Mouse (Mus musculus) embryonic facial prominence, embryonic 10.5 days (tissue): Measurements from ENCODE around the gene Cars2. TPM values are rescaled to one million over a fixed set of nuclear protein-coding genes. Genes with fewer than 3 reads are reported as not detected.
"Not testable (repeated sequence)": the region's sequence is repeated elsewhere in the genome, so short reads cannot be mapped to it uniquely, and the experiment has no call there.

Experiments
- DNase-seq: peaks from one replicate; pipeline ENCODE4 v3.0.0-alpha.2; 2017; ENCODE audit warnings: low spot score
- H3K27ac ChIP-seq: fragments of 300-500 bp; sonication (generic); replicated peaks from 2 replicates; pipeline ENCODE4 v1.5.1; 2016; ENCODE audit warnings: mild to moderate bottlenecking
- H3K27me3 ChIP-seq: fragments of 300-500 bp; sonication (generic); replicated peaks from 2 replicates; pipeline ENCODE4 v1.6.1; 2016; ENCODE audit warnings: low read depth, mild to moderate bottlenecking; ENCODE audit not compliant: poor library complexity, severe bottlenecking
- H3K36me3 ChIP-seq: fragments of 300-500 bp; sonication (generic); replicated peaks from 2 replicates; pipeline ENCODE4 v1.6.1; 2016; ENCODE audit warnings: mild to moderate bottlenecking, moderate library complexity
- H3K4me1 ChIP-seq: fragments of 300-500 bp; sonication (generic); 2 replicates; pipeline ENCODE4 v1.6.1; 2016
- H3K4me3 ChIP-seq: fragments of 300-500 bp; sonication (generic); 2 replicates; pipeline ENCODE4 v1.5.1; 2016; ENCODE audit warnings: mild to moderate bottlenecking, moderate library complexity
- H3K9me3 ChIP-seq: fragments of 300-500 bp; sonication (generic); 2 replicates; pipeline ENCODE4 v1.6.1; 2016; ENCODE audit warnings: mild to moderate bottlenecking
- WGBS: fragments of 180-500 bp; shearing (Covaris S2); methylation state at CpG from one replicate; pipeline ENCODE4 v1.1.7; 2016; 5-methylcytosine and 5-hydroxymethylcytosine counted together
- polyA plus RNA-seq: library from polyadenylated mRNA; unstranded; fragments of >200 nt; fragmentation: Nextera tagmentation; extraction: Ambion mirVana; gene quantifications from 2 replicates; pipeline ENCODE4 v1.2.1, GENCODE M21; 2016

The Cars2 gene
- polyA plus RNA-seq, 1 experiment from 2014 or later = 17.9 TPM

DNA sequence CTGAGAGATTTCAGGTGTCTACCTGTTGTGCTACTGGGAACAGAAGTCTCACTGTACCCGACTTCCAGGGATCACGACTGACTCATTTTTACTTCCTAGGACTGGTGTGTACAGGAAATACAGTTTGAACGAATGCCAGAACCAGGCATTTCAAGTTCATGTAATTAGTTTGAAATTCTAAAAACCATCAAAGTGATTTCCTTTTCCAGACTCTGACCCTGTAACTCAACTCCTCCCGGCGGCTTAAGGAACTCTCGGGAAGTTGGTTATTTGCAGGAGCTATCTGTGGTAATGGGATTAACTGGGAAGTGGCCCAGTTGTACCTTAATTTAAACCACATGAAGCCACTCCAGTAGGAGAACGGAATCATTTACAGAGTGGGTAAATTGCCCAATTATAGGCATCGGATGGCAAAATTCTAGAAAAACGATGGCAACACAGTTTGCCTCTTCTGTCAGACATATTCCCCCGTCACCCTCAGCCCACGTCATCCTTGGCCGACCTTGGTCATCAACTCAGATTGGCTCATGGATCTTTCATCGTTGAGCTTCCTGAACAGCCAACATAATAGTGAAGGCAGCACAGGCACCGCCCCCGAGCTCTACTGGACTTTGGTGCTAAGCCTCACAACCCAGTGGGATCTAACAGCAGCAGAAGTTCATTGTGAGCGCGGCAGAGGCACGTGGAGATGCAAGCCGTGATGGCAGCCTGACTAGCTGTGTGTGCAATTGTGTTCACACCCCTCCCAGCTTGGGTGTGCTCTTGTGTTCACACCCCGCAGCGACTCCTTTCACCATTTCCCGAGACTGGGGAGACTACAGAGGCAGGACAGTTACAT, 18.9 kb upstream of the Cars2 start:
- DNase-seq = peak; percentile 59
- peaks cover 24% of the 10 kb centered on the region for H3K4me1 ChIP-seq
- 64% methylated on average over 22 of the region's 22 CpGs for WGBS
- H3K36me3 ChIP-seq = peaks cover 46% of the 10 kb centered on the region
- H3K27ac ChIP-seq = no peak overlapping the region
- H3K9me3 ChIP-seq = peaks cover 3% of the 10 kb centered on the region; the same call in 1 of the 2 replicates
- H3K4me3 ChIP-seq = no peak overlapping the region
- H3K27me3 ChIP-seq = no peaks in the 10 kb centered on the region

DNA sequence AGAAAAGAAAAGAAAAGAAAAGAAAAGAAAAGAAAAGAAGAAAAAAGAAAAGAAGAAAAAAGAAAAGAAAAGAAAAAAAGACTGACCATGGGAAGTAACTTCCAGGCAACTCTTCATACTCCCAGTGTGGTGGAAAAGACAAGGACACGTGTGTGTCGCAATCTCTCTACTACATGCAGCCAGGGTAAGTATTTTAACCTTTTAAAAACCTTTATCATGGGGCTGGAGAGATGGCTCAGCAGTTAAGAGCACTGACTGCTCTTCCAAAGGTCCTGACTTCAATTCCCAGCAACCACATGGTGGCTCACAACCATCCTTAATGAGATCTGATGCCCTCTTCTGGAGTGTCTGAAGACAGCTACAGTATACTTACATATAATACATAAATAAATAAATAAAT, 17.6 kb upstream of the Cars2 start:
- H3K4me1 ChIP-seq = peaks cover 22% of the 10 kb centered on the region
- DNase-seq, H3K4me3 ChIP-seq, H3K27me3 ChIP-seq, H3K9me3 ChIP-seq, H3K27ac ChIP-seq: not testable (repeated sequence)
- 97% methylated on average over 2 of the region's 2 CpGs for WGBS
- H3K36me3 ChIP-seq = peaks cover 59% of the 10 kb centered on the region

DNA sequence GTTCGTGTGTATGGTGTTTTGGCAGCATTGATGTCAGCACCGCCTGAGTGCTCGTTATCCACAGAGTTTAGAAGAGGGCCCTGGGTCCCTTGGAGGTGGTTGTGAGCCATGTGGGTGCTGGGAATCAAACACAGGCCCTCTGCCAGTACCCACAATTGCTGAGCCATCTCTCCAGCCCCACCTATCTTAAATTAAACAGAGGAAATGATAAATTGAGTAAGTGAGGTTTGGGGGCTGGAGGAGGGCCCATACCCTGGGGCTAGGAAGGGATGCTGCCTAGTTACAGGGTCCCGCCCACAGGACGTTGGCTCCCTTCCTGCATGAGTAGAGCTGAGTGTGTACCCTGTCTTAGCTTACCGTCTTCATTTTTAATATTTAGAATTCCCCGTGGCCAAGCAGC, 14.1 kb upstream of the Cars2 start:
- Histone ChIP-seq H3K4me1 (peaks cover 17% of the 10 kb centered on the region), H3K36me3 (peaks cover 81% of the 10 kb centered on the region), H3K27me3 (no peaks in the 10 kb centered on the region), H3K9me3 (peaks cover 6% of the 10 kb centered on the region; the same call in 1 of the 2 replicates), H3K27ac (no peak overlapping the region), H3K4me3 (no peak overlapping the region)
- no peak for DNase-seq
- WGBS = 95% methylated on average over 7 of the region's 7 CpGs

DNA sequence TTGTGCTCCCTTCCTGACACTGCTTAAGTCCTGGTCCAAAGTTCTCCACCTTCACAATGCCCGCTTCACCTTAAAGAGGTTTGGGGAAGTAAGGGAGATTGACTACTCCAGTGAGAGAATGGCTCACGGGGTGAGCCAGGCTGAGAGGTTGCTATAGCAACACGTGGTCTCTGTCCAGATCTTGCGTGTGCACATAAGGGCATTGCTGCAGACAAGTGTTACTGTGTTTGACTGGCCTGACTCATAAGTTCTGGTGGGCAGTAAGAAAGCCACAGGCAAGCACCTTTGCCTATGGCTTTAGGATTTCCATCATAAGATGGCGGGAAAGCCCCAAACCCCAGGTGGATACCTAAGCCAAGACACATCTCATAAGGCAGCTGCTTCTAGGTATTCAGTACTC, 13.7 kb upstream of the Cars2 start:
- Histone ChIP-seq H3K9me3 (peaks cover 6% of the 10 kb centered on the region; the same call in 1 of the 2 replicates), H3K27ac (no peak overlapping the region), H3K36me3 (peaks cover 81% of the 10 kb centered on the region), H3K4me1 (peaks cover 17% of the 10 kb centered on the region), H3K4me3 (no peak overlapping the region), H3K27me3 (no peaks in the 10 kb centered on the region)
- 90% methylated on average over 5 of the region's 5 CpGs for WGBS
- DNase-seq = no peak

DNA sequence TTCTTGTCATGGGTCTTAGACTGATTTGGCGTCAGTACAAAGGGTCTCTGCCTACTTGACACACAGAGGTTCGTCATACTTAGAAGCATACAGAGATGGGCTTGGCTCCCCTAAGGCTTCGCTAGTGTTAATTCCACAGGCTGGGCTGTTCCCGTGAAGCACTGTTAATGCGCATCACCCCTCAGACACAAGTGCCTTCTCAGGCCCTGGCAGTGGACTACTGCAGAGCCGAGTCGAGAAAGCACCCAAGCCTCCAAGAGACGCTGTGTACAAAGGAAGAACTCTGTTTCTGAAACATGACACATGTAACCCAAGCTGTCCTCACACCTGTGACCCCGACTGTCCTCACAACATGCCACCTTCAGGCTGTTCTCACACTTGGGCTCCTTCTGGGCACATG, 9.6 kb upstream of the Cars2 start:
- H3K4me1 ChIP-seq = peaks cover 18% of the 10 kb centered on the region
- H3K9me3 ChIP-seq = peaks cover 6% of the 10 kb centered on the region; the same call in 1 of the 2 replicates
- no peak overlapping the region for H3K27ac ChIP-seq
- H3K36me3 ChIP-seq = peaks cover 42% of the 10 kb centered on the region
- H3K27me3 ChIP-seq = no peaks in the 10 kb centered on the region
- no peak overlapping the region for H3K4me3 ChIP-seq
- 89% methylated on average over 9 of the region's 9 CpGs for WGBS
- DNase-seq = no peak

DNA sequence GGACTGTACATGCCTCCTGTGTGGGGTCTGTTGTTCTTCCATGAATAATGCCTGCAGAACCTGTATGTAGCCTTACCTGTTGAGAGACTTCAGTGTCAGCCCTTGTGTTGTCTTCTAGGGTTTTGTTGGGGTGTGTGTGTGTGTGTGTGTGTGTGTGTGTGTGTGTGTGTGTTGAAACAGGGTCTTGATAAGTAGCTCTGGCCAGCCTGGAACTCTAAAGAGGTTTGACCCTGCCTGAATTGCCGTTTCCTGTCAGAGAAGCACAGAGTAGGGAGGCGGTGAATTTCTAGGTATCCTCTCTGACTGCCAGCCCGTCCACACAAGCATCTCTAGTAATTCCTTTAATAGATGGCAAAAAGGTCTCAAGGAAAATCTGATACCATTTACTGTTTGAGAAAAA, 8.9 kb upstream of the Cars2 start:
- Histone ChIP-seq H3K36me3 (peaks cover 35% of the 10 kb centered on the region), H3K4me3 (peak overlapping the region; percentile 94), H3K4me1 (peaks cover 23% of the 10 kb centered on the region), H3K9me3 (peaks cover 3% of the 10 kb centered on the region; the same call in 1 of the 2 replicates), H3K27me3 (no peaks in the 10 kb centered on the region), H3K27ac (no peak overlapping the region)
- no peak for DNase-seq
- 76% methylated on average over 3 of the region's 3 CpGs for WGBS

DNA sequence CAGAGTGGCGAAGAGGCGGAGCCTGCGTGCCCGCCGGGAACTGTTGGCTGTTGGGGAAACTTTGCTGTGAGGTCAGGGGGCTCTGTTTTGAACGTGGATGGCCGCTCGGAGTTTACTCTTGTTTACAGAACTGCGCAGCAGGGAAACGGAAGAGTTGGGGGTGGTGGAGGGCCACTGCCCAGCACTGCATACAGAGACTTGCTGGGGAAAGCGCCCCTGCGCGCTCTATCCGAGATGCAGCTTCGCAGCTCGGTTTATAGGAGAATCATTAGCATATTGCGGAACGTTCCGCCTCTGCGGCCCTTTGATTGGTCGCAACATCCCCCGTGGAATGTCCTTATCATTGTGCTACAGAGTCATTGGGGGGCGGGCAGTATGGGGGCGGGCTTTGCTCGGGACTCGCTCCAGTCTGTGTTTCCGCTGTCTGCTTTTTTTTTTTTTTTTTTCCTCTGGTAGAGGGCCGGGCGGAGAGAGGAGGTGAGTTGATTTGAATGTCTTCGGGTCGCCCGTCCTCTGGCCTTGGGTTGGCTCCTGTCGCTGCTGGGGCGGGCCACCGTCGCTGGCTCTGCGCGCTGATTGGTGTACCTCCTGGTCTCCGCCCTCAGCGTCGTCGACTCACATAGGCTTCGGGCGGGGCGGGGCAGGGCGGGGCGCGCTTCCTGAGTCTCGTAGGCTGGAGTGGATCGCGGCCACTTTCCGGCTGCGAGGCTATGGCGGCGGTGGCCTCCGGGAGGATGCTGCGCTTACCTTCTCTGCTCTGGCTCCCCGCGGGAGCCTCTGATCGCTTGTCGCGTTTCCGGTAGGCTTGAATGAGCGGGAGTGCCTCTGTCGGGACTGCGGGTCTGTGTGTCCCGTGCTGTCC, 7.4 kb upstream of the Cars2 start:
- Histone ChIP-seq H3K9me3 (no peaks in the 10 kb centered on the region), H3K4me3 (peak overlapping the region; percentile 94), H3K36me3 (peaks cover 20% of the 10 kb centered on the region), H3K27ac (peak overlapping the region; percentile 99), H3K27me3 (no peaks in the 10 kb centered on the region), H3K4me1 (peaks cover 34% of the 10 kb centered on the region)
- peak; percentile 99 for DNase-seq
- under 1% methylated on average over 67 of the region's 67 CpGs for WGBS

DNA sequence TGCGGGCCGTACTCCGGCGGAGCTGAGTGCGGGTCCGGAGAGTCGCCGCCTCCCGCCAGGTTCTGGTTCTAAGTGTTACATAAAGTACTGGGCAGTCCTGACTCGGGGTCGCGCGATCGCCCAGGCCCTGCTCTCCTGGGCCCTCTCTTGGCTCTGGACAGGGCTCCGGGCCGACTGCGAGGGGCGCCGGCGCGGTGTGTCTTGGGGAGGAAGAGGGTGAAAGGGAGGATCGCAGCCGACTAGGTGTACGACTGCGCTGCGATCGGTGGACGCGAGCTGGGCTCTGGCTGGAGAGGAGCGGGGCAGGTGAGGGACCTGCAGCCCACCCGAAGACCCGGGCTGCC, 6.8 kb upstream of the Cars2 start:
- no peak for DNase-seq
- under 1% methylated on average over 32 of the region's 32 CpGs for WGBS
- H3K27ac ChIP-seq = peak overlapping the region; percentile 99
- H3K27me3 ChIP-seq = no peaks in the 10 kb centered on the region
- no peaks in the 10 kb centered on the region for H3K9me3 ChIP-seq
- peaks cover 17% of the 10 kb centered on the region for H3K36me3 ChIP-seq
- H3K4me1 ChIP-seq = peaks cover 34% of the 10 kb centered on the region
- peak overlapping the region; percentile 94 for H3K4me3 ChIP-seq

DNA sequence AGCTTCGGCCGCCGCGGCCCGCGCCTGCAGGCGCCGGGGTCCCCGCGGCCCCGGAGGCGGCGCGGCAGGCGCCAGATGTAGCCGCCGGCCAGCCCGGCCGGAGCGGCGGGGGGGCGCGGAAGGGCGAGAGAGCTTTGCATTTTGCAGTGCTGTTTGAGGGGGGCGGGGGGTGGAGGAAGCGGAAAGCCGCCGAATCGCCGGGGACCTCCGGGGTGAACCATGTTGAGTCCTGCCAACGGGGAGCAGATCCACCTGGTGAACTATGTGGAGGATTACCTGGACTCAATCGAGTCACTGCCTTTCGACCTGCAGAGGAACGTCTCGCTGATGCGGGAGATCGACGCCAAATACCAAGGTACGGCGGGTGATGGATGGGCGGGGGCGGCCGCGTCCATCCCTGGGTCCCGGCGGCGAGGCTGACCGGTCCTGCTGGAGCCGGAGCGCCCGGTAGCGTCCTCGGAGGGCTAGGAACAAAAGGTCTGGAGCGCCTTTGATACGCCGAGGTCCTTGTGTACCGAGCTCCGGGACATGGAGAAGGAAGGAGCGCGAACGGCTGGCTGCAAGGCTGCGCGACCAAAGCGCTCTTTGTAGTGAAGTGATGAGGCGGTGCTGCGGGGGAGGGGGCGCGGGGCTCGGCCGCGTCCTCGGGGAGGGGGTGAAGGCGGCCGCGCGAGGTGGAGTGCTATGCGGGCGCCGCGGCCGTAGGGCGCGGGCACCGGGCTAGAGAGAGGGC, 6.3 kb upstream of the Cars2 start:
- peaks cover 34% of the 10 kb centered on the region for H3K4me1 ChIP-seq
- H3K4me3 ChIP-seq = peak overlapping the region; percentile 94
- H3K27ac ChIP-seq = peak overlapping the region; percentile 99
- no peaks in the 10 kb centered on the region for H3K9me3 ChIP-seq
- 0 out of 2 replicates have a peak, but pooled peaks cover 4% of the 10 kb centered on the region for H3K27me3 ChIP-seq
- peaks cover 12% of the 10 kb centered on the region for H3K36me3 ChIP-seq
- WGBS = under 1% methylated on average over 85 of the region's 85 CpGs
- DNase-seq = peak; percentile 69

DNA sequence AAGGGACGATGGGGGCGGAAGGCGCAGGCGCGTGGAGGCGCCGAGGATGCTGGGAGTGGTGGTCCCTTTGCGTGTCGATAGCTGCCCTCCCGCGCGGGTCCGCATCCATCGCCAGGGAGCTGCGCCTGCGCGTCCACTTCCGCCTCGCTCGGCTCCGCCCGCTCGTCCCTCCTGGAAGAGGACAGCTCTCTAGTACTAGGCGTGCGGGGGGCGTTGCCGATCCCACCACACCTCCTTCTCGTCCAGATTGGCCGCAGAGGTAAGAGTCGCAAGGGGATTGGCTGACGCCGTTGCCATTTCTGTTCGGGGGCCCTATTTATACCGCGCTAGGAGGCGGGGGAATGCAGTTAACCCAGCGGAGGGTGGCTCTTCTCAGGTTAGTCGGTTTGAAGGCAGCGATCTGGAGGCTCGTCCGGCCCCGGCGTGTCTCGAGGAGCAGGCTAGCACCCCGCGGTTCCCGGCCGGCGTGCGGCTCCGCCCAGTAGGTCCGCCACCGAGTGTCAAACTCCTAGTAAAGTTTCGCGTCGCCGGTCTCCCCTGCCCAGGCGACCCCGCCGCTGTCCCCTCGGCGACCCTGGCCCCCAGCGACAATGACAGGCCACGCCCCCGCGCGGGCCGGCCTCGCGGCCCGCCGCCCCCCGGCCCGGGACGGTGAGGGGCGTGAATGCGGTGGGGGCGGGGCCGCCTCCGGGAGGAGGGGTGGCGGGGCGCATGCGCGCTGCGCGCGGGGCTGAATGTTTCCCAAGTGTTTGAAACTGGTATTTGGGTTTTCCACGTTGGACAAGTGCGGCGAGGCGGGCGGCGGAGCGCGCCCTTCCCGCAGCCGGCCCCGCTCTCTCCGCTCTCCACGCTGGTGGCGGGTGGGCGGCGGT, 5.4 kb upstream of the Cars2 start:
- Histone ChIP-seq H3K36me3 (peaks cover 3% of the 10 kb centered on the region), H3K4me1 (peaks cover 37% of the 10 kb centered on the region), H3K9me3 (no peaks in the 10 kb centered on the region), H3K27me3 (0 out of 2 replicates have a peak, but pooled peaks cover 4% of the 10 kb centered on the region), H3K4me3 (peak overlapping the region; percentile 94), H3K27ac (peak overlapping the region; percentile 99)
- DNase-seq = peak; percentile 100
- WGBS = under 1% methylated on average over 102 of the region's 103 CpGs

DNA sequence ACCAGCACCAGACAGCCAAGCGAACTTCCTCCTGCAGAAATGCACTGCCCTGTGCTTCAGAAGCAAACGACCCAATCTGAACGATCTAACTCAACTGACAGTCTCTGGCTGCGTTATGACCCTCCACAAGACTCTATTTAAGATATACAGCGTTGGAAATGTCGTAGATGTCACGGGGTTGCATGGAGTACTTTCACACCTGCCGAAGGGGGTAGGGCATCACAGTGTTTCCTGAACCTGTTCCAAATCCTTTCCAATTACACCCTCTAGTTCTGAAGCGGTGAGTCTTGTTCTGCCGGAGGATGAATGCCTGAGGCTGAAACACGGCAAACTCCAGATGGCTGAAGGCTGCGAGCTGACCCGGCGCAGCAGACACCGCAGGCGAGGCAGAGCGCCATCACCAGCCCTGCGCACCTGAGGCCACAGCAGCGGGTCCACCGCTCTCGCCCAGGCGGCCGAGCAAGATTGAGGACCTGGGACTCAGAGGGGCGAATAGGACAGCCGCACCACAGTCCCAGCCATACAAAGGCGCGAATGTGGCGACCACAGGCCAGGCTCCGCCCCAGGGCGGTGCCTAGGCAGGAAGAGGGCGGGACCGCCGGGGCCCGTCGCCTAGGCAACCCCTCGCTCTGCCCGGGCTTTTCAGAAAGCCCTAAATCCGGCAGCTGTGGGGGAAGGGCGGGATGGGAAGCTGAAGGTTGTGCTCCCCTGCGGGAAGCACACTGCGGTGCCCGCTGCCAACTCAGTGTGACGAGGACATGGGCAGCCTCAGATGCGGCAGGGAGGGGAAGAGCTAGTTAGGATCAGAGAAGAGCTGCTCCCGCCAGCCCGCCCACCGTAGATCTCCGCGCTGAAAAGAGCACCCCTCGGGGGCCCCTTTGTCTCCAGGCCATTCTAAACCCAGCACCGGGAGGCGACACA, 4.5 kb upstream of the Cars2 start, which contains the start of gene Ing1:
Ing1 (plus strand) TSS at position 773 of the 921 bp plus-strand sequence.
- H3K9me3 ChIP-seq = no peaks in the 10 kb centered on the region
- peak within 1 kb of the TSS; percentile 94 for H3K4me3 ChIP-seq
- WGBS = under 1% methylated on average over 52 of the region's 52 CpGs
- peaks cover 41% of the 10 kb centered on the region for H3K4me1 ChIP-seq
- H3K27ac ChIP-seq = peak within 1 kb of the TSS; percentile 99
- H3K36me3 ChIP-seq = no peaks in the 10 kb centered on the region
- 0 out of 2 replicates have a peak, but pooled peaks cover 4% of the 10 kb centered on the region for H3K27me3 ChIP-seq
- peak; percentile 98 for DNase-seq
